Mouse (Mus musculus) ES-E14 (cell line): ENCODE results near the gene Iqca. TPM values are rescaled to one million over a fixed set of nuclear protein-coding genes. Genes with fewer than 3 reads are reported as not detected.
A peak's percentile ranks its signal among the peaks of the same experiment; 100 is the strongest.

Experiments used
- DNase-seq: peaks from one replicate; pipeline ENCODE4 v3.0.0-alpha.2; 2013; ENCODE audit warnings: low read depth, low spot score
- H3K27ac ChIP-seq: 2 replicates; pipeline ENCODE4 v1.5.1; 2012; ENCODE audit warnings: low read depth, mild to moderate bottlenecking, low read length, moderate library complexity, mixed read lengths; ENCODE audit not compliant: poor library complexity, insufficient read depth, severe bottlenecking
- H3K36me3 ChIP-seq: 2 replicates; pipeline ENCODE4 v1.6.1; 2012; ENCODE audit warnings: mild to moderate bottlenecking, low read length, moderate library complexity, mixed read lengths; ENCODE audit not compliant: control insufficient read depth, poor library complexity, insufficient read depth, severe bottlenecking
- H3K4me1 ChIP-seq, 2 experiments: fragments of 150-350 bp in 1 of 2; sonication (generic) in 1 of 2; 2 replicates each; pipeline ENCODE4 v1.6.1; 2012; ENCODE audit warnings: low read length in 2 of 2, mild to moderate bottlenecking in 1 of 2, mixed read lengths in 1 of 2; ENCODE audit not compliant: control insufficient read depth in 2 of 2, insufficient read depth in 2 of 2, poor library complexity in 1 of 2
- H3K4me3 ChIP-seq, 2 experiments: fragments of 150-350 bp in 1 of 2; sonication (generic) in 1 of 2; 2 replicates each; pipeline ENCODE4 v1.5.1; 2012; ENCODE audit warnings: low read length in 2 of 2, low read depth in 1 of 2, mild to moderate bottlenecking in 1 of 2, mixed read lengths in 1 of 2; ENCODE audit not compliant: insufficient read depth in 1 of 2, poor library complexity in 1 of 2, severe bottlenecking in 1 of 2
- H3K9ac ChIP-seq: 2 replicates; pipeline ENCODE4 v1.6.1; 2012; ENCODE audit warnings: low read depth, mild to moderate bottlenecking, low read length, mixed read lengths; ENCODE audit not compliant: poor library complexity, insufficient read depth, severe bottlenecking
- H3K9me3 ChIP-seq: fragments of 150-350 bp; sonication (generic); 2 replicates; pipeline ENCODE4 v1.6.1; 2012; ENCODE audit warnings: low read depth, mild to moderate bottlenecking, low read length; ENCODE audit not compliant: control insufficient read depth, insufficient read depth
- CHD2 ChIP-seq: IDR thresholded peaks from 2 replicates; pipeline ENCODE4 v1.6.1; 2014; ENCODE audit warnings: mild to moderate bottlenecking, low read depth, low read length, inconsistent platforms
- HCFC1 ChIP-seq: IDR thresholded peaks from 2 replicates; pipeline ENCODE4 v1.6.1; 2012; ENCODE audit warnings: low read length, inconsistent platforms, borderline replicate concordance; ENCODE audit not compliant: insufficient read depth
- MAFK ChIP-seq: IDR thresholded peaks from 2 replicates; pipeline ENCODE4 v1.6.1; 2014; ENCODE audit warnings: mild to moderate bottlenecking, low read depth, low read length, inconsistent platforms; ENCODE audit not compliant: insufficient read depth
- ZC3H11A ChIP-seq: IDR thresholded peaks from 2 replicates; pipeline ENCODE4 v1.6.1; 2012; ENCODE audit warnings: low read depth, mild to moderate bottlenecking, inconsistent platforms, low read length, borderline replicate concordance
- ZNF384 ChIP-seq: IDR thresholded peaks from 2 replicates; pipeline ENCODE4 v1.6.1; 2012; ENCODE audit warnings: low read depth, low read length, inconsistent platforms
- in situ Hi-C, 2 experiments: fragments of 600-800 bp; cut with MboI; formaldehyde crosslinking; loops; one replicate each; pipeline ENCODE4 v1.15.1; 2025; ENCODE audit warnings: low sequenced_read_pairs in 2 of 2, inconsistent platforms in 1 of 2; ENCODE audit not compliant: unreplicated experiment in 2 of 2
- total RNA-seq: library from RNA; depleted of rRNA; stranded (reverse); fragments of 300-350 nt; gene quantifications from 2 replicates; pipeline ENCODE4 v1.2.3, GENCODE M21; 2012

Gene Iqca
- total RNA-seq, 1 experiment, result 0.27 TPM

DNA sequence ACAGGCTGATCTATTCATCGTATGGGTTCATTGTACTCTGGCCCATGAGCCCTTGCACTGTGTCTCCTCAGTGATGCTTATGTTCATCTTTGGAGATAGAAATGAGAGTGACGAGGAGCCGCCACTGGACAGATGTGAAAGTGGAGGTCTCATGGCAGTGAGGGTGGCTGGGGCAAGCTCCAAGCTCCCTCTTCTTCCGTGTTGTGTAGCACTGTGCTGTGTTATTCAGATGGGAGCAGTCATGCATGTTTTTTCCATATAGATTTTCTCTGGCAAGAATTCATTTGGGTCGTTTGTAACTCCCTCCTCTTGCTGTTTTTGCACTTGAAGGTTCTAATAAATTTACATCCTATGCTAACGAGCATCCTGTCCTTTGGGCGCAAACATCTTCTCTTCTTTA, 21.2 kb downstream of the Iqca start:
- Histone ChIP-seq H3K4me1 (no peaks in the 10 kb centered on the region), H3K27ac (no peak overlapping the region), H3K9ac (no peak overlapping the region), H3K9me3 (no peaks in the 10 kb centered on the region), H3K36me3 (no peaks in the 10 kb centered on the region), H3K4me3 (no peak overlapping the region)
- in situ Hi-C loops, result no loop called here
- TF ChIP-seq HCFC1 (no peak), MAFK (no peak), CHD2 (no peak), ZNF384 (no peak), ZC3H11A (no peak)
- DNase-seq, result no peak

DNA sequence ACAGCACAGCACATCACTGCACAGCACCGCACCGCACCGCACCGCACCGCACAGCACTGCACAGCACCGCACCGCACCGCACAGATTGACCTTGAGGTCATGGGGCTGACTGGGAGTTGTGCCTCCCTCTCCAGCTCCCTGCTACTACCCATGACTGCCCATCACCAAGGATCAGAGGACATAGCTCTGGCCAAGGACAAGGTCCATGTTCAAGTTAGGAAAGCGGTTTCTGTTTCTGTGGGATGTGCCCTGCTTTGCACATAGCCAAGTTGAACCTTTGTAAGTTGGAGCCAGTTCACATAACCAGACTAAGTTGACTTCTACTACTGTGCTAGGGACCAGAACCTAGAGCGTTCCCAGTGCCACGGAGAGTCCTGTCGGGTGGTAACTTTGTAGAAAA, 28.6 kb downstream of the Iqca start:
- Histone ChIP-seq H3K4me3 (peak overlapping the region; percentile 43 to 61), H3K27ac (no peak overlapping the region), H3K36me3 (no peaks in the 10 kb centered on the region), H3K4me1 (no peaks in the 10 kb centered on the region; a peak in 1 of 4 replicates), H3K9ac (no peak overlapping the region), H3K9me3 (no peaks in the 10 kb centered on the region)
- TF ChIP-seq ZNF384 (no peak), MAFK (no peak), CHD2 (no peak), HCFC1 (no peak), ZC3H11A (no peak)
- in situ Hi-C loops, result no loop called here
- no peak for DNase-seq

DNA sequence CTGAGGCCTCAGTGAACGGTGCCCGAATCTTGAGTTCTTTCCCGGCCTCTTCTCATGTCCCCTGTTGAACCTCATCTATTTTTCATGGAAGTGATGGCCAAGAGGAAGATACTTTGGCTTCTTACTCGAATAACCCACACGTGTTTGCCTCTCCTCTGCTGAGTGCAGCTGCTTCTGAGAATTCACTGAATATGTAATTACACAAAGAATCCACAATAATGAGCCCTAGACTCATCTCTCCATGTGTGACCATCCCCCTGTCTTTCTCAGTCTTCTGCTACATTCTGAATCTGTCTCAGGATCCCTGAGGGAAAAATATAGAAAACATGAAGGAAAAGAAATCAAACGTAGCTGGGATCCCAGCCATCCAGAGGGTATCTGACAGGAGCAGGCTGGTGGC, 32.5 kb downstream of the Iqca start:
- H3K9me3 ChIP-seq, result no peaks in the 10 kb centered on the region
- in situ Hi-C loops, result no loop called here
- no peaks in the 10 kb centered on the region for H3K36me3 ChIP-seq
- H3K4me1 ChIP-seq, result no peaks in the 10 kb centered on the region; a peak in 1 of 4 replicates
- TF ChIP-seq ZNF384 (no peak), CHD2 (no peak), ZC3H11A (no peak), HCFC1 (no peak), MAFK (no peak)
- H3K4me3 ChIP-seq, result no peak overlapping the region
- no peak for DNase-seq
- H3K27ac ChIP-seq, result no peak overlapping the region
- H3K9ac ChIP-seq, result no peak overlapping the region

DNA sequence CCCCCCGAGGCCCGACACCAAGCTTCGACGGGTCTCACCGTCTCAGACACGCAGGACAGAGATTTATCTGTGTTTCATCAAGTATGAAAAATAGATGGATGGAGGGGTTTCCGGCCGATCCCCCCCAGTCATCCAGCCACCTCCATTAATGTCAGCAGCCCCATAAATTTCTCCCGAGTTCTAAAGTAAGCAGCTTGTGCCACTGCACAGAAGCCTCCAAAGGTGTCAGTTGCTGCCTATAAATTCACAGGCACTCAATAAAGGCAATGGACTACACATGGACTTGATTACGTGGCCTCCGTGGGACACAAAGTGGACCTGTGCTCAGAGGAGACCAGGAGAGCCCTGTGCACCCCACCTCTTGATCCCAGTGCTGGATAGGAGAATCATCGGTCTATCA, 34.0 kb downstream of the Iqca start:
- Histone ChIP-seq H3K9ac (no peak overlapping the region), H3K9me3 (no peaks in the 10 kb centered on the region), H3K4me1 (peaks cover 0 to 3% of the 10 kb centered on the region in 2 experiments; a peak in 1 of 4 replicates), H3K36me3 (no peaks in the 10 kb centered on the region), H3K4me3 (no peak overlapping the region), H3K27ac (no peak overlapping the region)
- in situ Hi-C loops, result no loop called here
- TF ChIP-seq ZC3H11A (no peak), CHD2 (no peak), HCFC1 (no peak), ZNF384 (no peak), MAFK (no peak)
- no peak for DNase-seq

DNA sequence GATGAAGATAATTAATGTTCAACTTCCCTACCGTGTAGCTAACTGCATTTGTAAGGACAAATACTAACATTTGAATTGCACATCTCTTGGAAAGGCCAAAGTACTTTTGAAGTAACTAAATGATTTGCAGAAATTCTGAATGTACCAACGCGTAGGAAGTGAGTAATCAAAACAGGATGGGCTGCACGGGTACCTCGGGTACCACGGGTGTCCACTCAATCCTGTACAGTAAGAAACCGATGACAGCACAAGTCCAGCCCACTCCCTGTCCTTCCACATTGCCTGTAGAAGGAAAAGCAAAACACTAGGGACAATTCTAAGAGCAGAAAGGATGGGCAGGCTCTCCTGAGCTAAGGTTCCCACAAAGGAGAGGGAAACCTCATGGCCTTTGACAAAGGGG, 36.0 kb downstream of the Iqca start:
- no peak overlapping the region for H3K9ac ChIP-seq
- in situ Hi-C loops, result no loop called here
- no peak overlapping the region for H3K27ac ChIP-seq
- H3K4me1 ChIP-seq, result peaks cover 0 to 4% of the 10 kb centered on the region in 2 experiments; a peak in 1 of 4 replicates
- H3K4me3 ChIP-seq, result no peak overlapping the region
- TF ChIP-seq MAFK, result no peak
- no peak for TF ChIP-seq ZNF384
- TF ChIP-seq HCFC1, result no peak
- H3K36me3 ChIP-seq, result no peaks in the 10 kb centered on the region
- H3K9me3 ChIP-seq, result no peaks in the 10 kb centered on the region
- no peak for DNase-seq
